Mouse (Mus musculus): ENCODE data around the gene Micu1. TPM values are rescaled to one million over a fixed set of nuclear protein-coding genes. Genes with fewer than 3 reads are reported as not detected.

Gene Micu1
- total RNA-seq, 2 experiments from 2014 or later: 25.9 to 26.4 TPM

- intact Hi-C loops (cut with DNase I): no loop called here
Observed at GRCm38 (mm10) chr10:59720017-59720416, 17.7 kb downstream of the Micu1 start.

GRCm38 (mm10) chr10:59721555-59721954 is 19.3 kb downstream of the Micu1 start:
- no peak for DNase-seq
- intact Hi-C loops (cut with DNase I): no loop called here

More at GRCm38 (mm10) chr10:59720017-59720416, 17.7 kb downstream of the Micu1 start:
- no peak for DNase-seq

- intact Hi-C loops (cut with DNase I): no loop called here
- no peak for DNase-seq
Observed at GRCm38 (mm10) chr10:59724634-59725033, 22.4 kb downstream of the Micu1 start.

GRCm38 (mm10) chr10:59727251-59727650 is 25.0 kb downstream of the Micu1 start:
- intact Hi-C loops (cut with DNase I): no loop called here

GRCm38 (mm10) chr10:59729261-59729660 is 27.0 kb downstream of the Micu1 start:
- DNase-seq: peak; percentile 21 to 49
- intact Hi-C loops (cut with DNase I): no loop called here

More at GRCm38 (mm10) chr10:59727251-59727650, 25.0 kb downstream of the Micu1 start:
- DNase-seq: no peak

GRCm38 (mm10) chr10:59729842-59730241 is 27.6 kb downstream of the Micu1 start:
- intact Hi-C loops (cut with DNase I): no loop called here
- peak in 1 of 2 experiments; percentile 34 for DNase-seq

- intact Hi-C loops (cut with DNase I): no loop called here
- DNase-seq: peak in 1 of 2 experiments; percentile 22
Observed at GRCm38 (mm10) chr10:59736027-59736598, 33.8 kb downstream of the Micu1 start.

- DNase-seq: no peak
- intact Hi-C loops (cut with DNase I): no loop called here
Observed at GRCm38 (mm10) chr10:59741448-59741847, 39.2 kb downstream of the Micu1 start.

GRCm38 (mm10) chr10:59743397-59743796 is 41.1 kb downstream of the Micu1 start:
- no peak for DNase-seq
- intact Hi-C loops (cut with DNase I): no loop called here

GRCm38 (mm10) chr10:59743969-59744368 is 41.7 kb downstream of the Micu1 start:
- DNase-seq: no peak
- intact Hi-C loops (cut with DNase I): no loop called here

GRCm38 (mm10) chr10:59747334-59747733 is 45.1 kb downstream of the Micu1 start:
- intact Hi-C loops (cut with DNase I): no loop called here
- DNase-seq: no peak

- DNase-seq: no peak
- intact Hi-C loops (cut with DNase I): no loop called here
Observed at GRCm38 (mm10) chr10:59748699-59749200, 46.5 kb downstream of the Micu1 start.

- DNase-seq: no peak
- intact Hi-C loops (cut with DNase I): no loop called here
Observed at GRCm38 (mm10) chr10:59753538-59754069, 51.3 kb downstream of the Micu1 start.

- intact Hi-C loops (cut with DNase I): no loop called here
- DNase-seq: no peak
Observed at GRCm38 (mm10) chr10:59754104-59754503, 51.8 kb downstream of the Micu1 start.

GRCm38 (mm10) chr10:59754901-59755300 is 52.6 kb downstream of the Micu1 start:
- intact Hi-C loops (cut with DNase I): no loop called here
- no peak for DNase-seq

GRCm38 (mm10) chr10:59755681-59756080 is 53.4 kb downstream of the Micu1 start:
- intact Hi-C loops (cut with DNase I): no loop called here
- no peak for DNase-seq

- DNase-seq: peak; percentile 19 to 27
- intact Hi-C loops (cut with DNase I): no loop called here
Observed at GRCm38 (mm10) chr10:59756090-59756489, 53.8 kb downstream of the Micu1 start.

- DNase-seq: no peak
- intact Hi-C loops (cut with DNase I): no loop called here
Observed at GRCm38 (mm10) chr10:59756570-59756969, 54.3 kb downstream of the Micu1 start.

GRCm38 (mm10) chr10:59764781-59765180 is 62.5 kb downstream of the Micu1 start:
- no peak for DNase-seq
- intact Hi-C loops (cut with DNase I): no loop called here

- intact Hi-C loops (cut with DNase I): no loop called here
- DNase-seq: no peak
Observed at GRCm38 (mm10) chr10:59768369-59769079, 66.2 kb downstream of the Micu1 start.

- intact Hi-C loops (cut with DNase I): no loop called here
- no peak for DNase-seq
Observed at GRCm38 (mm10) chr10:59771375-59772048, 69.2 kb downstream of the Micu1 start.
